Mouse (Mus musculus): ENCODE data around the gene Dao. TPM values are rescaled to one million over a fixed set of nuclear protein-coding genes. Genes with fewer than 3 reads are reported as not detected.

Gene Dao
- polyA plus RNA-seq, 1 experiment from 2014 or later: not detected

DNA sequence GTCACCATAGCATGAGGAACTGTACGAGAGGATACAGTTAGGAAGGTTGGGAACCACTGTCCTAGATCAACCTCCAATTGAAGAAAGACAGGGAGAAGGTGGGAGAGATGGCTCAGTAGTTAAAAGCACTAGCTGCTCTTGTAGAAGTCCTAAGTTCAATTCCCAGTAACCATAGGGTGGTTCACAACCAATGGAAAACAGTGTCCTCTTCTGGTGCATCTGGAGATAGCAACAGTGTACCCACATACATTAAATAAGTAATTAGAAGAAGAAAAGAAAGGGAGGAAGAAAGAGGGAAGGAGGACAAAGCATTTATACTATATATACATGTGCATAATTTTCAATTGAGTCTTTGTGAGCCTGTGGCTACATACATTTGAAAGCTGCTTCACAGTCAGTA lies 41.6 kb downstream of the Dao start:
- H3K27ac ChIP-seq (ENCODE audit: low read depth, low read length): no peak overlapping the region
- H3K9ac ChIP-seq (replicated peaks; ENCODE audit: low read depth, low read length): no peak overlapping the region
- ATAC-seq (ENCODE audit: low read depth): no peak
- H3K4me3 ChIP-seq (ENCODE audit: low read depth, low read length): no peak overlapping the region
- no peak overlapping the region for H3K4me2 ChIP-seq (ENCODE audit: low read depth, low read length)
- no peaks in the 10 kb centered on the region for H3K9me3 ChIP-seq (ENCODE audit: control insufficient read depth, low read length)
- no peaks in the 10 kb centered on the region for H3K27me3 ChIP-seq (ENCODE audit: control insufficient read depth, insufficient read depth, low read length)
- WGBS: 71% methylated on average over 1 of the region's 1 CpGs
- no peaks in the 10 kb centered on the region for H3K4me1 ChIP-seq (ENCODE audit: control insufficient read depth, insufficient read depth, low read length)
- 0 out of 2 replicates have a peak, but pooled peaks cover 15% of the 10 kb centered on the region for H3K36me3 ChIP-seq (ENCODE audit: control insufficient read depth, insufficient read depth, low read length)

DNA sequence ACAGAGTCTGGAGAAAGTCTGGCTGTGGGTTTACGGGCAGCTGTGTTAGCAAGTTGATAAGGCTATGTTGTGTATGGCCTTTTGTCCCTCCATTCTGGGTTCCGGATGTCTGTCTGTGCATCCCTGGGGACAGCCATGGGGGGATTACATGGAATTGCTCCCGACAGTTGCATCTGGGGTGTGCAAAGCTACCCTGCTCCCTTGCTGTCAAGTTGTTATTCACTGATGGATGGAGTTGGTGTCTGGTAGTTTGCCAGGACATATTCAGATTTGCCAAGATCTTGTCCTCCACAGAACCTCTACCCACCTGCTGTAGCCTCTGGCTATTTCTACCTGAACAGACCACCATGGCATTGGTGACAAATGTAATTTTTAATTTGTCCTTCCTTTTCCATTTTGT lies 42.6 kb downstream of the Dao start:
- Histone ChIP-seq H3K4me1 (ENCODE audit: control insufficient read depth, insufficient read depth, low read length) (no peaks in the 10 kb centered on the region), H3K9ac (replicated peaks; ENCODE audit: low read depth, low read length) (no peak overlapping the region), H3K4me3 (ENCODE audit: low read depth, low read length) (no peak overlapping the region), H3K27me3 (ENCODE audit: control insufficient read depth, insufficient read depth, low read length) (no peaks in the 10 kb centered on the region), H3K9me3 (ENCODE audit: control insufficient read depth, low read length) (no peaks in the 10 kb centered on the region), H3K36me3 (ENCODE audit: control insufficient read depth, insufficient read depth, low read length) (0 out of 2 replicates have a peak, but pooled peaks cover 15% of the 10 kb centered on the region), H3K27ac (ENCODE audit: low read depth, low read length) (no peak overlapping the region), H3K4me2 (ENCODE audit: low read depth, low read length) (no peak overlapping the region)
- no peak for ATAC-seq (ENCODE audit: low read depth)
- 78% methylated on average over 3 of the region's 3 CpGs for WGBS

DNA sequence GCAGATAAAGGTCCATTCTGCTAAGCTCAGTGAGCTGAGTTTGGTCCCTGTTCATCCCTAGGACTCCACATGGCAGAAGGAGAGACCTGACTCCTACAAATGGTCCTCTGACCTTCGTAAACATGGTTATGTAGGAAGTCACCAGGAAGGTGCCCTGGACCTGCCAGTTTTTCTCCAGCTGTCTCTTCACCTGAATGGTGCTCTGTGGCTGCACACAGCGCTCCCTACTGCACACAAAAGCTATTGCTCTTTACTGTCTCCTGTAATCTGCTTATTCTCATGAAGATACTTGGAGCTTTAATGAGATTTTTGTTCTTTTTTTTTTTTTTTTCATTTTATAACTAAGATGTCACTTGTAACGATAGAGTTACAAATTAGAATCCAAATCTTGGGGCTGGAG lies 43.1 kb downstream of the Dao start:
- H3K27me3 ChIP-seq (ENCODE audit: control insufficient read depth, insufficient read depth, low read length): no peaks in the 10 kb centered on the region
- no peak overlapping the region for H3K4me2 ChIP-seq (ENCODE audit: low read depth, low read length)
- 66% methylated on average over 3 of the region's 3 CpGs for WGBS
- H3K4me3 ChIP-seq (ENCODE audit: low read depth, low read length): no peak overlapping the region
- H3K36me3 ChIP-seq (ENCODE audit: control insufficient read depth, insufficient read depth, low read length): 0 out of 2 replicates have a peak, but pooled peaks cover 12% of the 10 kb centered on the region
- H3K27ac ChIP-seq (ENCODE audit: low read depth, low read length): no peak overlapping the region
- ATAC-seq (ENCODE audit: low read depth): no peak
- H3K9ac ChIP-seq (replicated peaks; ENCODE audit: low read depth, low read length): no peak overlapping the region
- no peaks in the 10 kb centered on the region for H3K9me3 ChIP-seq (ENCODE audit: control insufficient read depth, low read length)
- H3K4me1 ChIP-seq (ENCODE audit: control insufficient read depth, insufficient read depth, low read length): no peaks in the 10 kb centered on the region

- no peak overlapping the region for H3K27ac ChIP-seq (ENCODE audit: low read depth, low read length)
- no peak overlapping the region for H3K4me3 ChIP-seq (ENCODE audit: low read depth, low read length)
- no peak overlapping the region for H3K4me2 ChIP-seq (ENCODE audit: low read depth, low read length)
- H3K4me1 ChIP-seq (ENCODE audit: control insufficient read depth, insufficient read depth, low read length): no peaks in the 10 kb centered on the region
- no peaks in the 10 kb centered on the region for H3K9me3 ChIP-seq (ENCODE audit: control insufficient read depth, low read length)
- H3K36me3 ChIP-seq (ENCODE audit: control insufficient read depth, insufficient read depth, low read length): peaks cover 8% of the 10 kb centered on the region; the same call in 1 of the 2 replicates
- H3K27me3 ChIP-seq (ENCODE audit: control insufficient read depth, insufficient read depth, low read length): no peaks in the 10 kb centered on the region
- no peak for ATAC-seq (ENCODE audit: low read depth)
- WGBS: 88% methylated on average over 5 of the region's 5 CpGs
- H3K9ac ChIP-seq (replicated peaks; ENCODE audit: low read depth, low read length): no peak overlapping the region
Observed at GRCm38 (mm10) chr5:114047182-114047581, 43.7 kb downstream of the Dao start.

DNA sequence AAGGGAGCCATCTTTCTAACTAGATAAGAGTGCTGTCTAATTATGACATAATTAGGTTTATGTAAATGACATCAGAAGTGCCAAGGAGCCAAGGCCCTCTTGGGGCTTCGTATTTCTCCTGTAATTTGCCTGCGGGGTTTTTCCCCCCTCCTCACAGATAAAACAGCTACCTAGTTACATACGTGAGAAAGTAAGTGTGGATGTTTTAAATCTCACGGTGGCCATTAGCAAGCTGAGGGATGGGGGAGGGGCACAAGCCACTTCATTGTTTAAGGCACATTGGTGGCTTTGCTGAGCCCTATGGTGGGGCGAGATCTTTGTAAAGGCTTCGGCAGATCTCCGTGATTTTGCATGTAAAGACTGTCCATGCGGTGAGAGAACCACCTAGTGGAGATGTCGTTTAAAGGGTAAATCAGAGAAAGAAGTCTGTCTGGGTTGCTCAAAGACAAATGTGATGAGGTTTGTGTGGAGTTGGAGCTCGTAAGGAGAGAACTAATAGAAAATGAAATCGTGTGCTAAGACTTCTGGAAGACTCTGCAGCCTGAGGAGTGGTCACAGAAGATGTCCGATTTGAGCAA lies 45.3 kb downstream of the Dao start:
- H3K9me3 ChIP-seq (ENCODE audit: control insufficient read depth, low read length): no peaks in the 10 kb centered on the region
- peak; percentile 34; the same call in 1 of the 2 replicates for ATAC-seq (ENCODE audit: low read depth)
- H3K4me3 ChIP-seq (ENCODE audit: low read depth, low read length): no peak overlapping the region
- no peaks in the 10 kb centered on the region for H3K27me3 ChIP-seq (ENCODE audit: control insufficient read depth, insufficient read depth, low read length)
- no peak overlapping the region for H3K27ac ChIP-seq (ENCODE audit: low read depth, low read length)
- 53% methylated on average over 12 of the region's 12 CpGs for WGBS
- no peak overlapping the region for H3K9ac ChIP-seq (replicated peaks; ENCODE audit: low read depth, low read length)
- H3K4me1 ChIP-seq (ENCODE audit: control insufficient read depth, insufficient read depth, low read length): no peaks in the 10 kb centered on the region
- peaks cover 9% of the 10 kb centered on the region; the same call in 1 of the 2 replicates for H3K36me3 ChIP-seq (ENCODE audit: control insufficient read depth, insufficient read depth, low read length)
- no peak overlapping the region for H3K4me2 ChIP-seq (ENCODE audit: low read depth, low read length)

DNA sequence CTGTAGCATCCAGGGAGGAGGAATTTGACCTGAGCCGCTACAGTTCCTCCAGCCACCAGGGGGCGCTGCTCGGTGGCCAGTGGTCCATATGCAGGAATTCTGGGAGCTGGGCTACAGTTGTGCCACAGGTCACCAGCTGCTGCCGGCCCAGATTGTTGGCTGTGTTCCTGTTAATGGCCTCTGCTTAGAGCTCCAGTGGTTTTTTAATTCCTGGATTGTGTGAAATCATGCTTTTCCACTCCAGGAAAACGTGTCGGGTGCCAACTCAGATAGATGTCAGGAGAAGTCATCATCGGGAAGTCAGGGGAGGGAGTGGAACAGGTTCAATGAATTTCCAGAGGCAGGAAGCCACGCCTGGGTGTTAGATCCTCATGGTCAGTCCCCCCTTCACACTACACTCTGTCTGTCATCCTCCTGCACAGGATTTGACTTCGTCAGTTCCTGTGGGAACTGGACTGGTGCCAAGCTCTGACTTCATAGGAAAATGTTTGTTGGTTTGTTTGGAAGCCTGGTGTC lies 48.8 kb downstream of the Dao start:
- Histone ChIP-seq H3K9me3 (ENCODE audit: control insufficient read depth, low read length) (no peaks in the 10 kb centered on the region), H3K9ac (replicated peaks; ENCODE audit: low read depth, low read length) (no peak overlapping the region), H3K4me3 (ENCODE audit: low read depth, low read length) (no peak overlapping the region), H3K4me1 (ENCODE audit: control insufficient read depth, insufficient read depth, low read length) (no peaks in the 10 kb centered on the region), H3K27me3 (ENCODE audit: control insufficient read depth, insufficient read depth, low read length) (no peaks in the 10 kb centered on the region), H3K27ac (ENCODE audit: low read depth, low read length) (no peak overlapping the region), H3K36me3 (ENCODE audit: control insufficient read depth, insufficient read depth, low read length) (peaks cover 3% of the 10 kb centered on the region; the same call in 1 of the 2 replicates), H3K4me2 (ENCODE audit: low read depth, low read length) (no peak overlapping the region; the same call in 1 of the 2 replicates)
- 29% methylated on average over 9 of the region's 9 CpGs for WGBS
- ATAC-seq (ENCODE audit: low read depth): no peak

DNA sequence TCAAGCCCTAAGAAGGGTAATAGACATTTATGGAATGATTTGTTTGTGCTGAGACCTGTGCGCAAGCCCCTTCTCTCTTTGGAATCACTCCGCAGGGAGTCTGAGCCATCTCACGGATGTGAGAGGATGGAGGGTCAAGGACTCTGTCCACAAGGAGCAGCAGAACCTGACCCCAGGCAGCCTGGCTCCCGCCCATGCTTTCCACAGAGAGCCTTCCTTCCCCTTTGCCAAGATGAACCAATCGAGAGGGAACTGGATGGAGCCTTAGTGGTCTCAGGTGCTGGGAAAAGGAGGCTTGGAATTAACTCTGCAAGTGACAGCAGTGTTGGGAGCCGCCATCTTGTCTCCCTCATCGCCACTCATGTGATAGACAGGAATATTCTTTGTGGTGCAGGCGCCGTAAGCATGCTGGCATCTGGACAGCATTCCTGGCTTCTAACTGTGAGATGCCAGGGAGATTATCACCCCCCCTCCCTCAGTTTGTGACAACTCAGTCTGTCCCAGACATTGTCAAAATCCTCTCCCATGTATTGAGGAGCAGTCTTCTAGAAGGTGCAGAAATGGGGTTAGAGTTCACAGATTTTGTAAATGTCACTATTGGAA lies 53.7 kb downstream of the Dao start:
- Histone ChIP-seq H3K27me3 (ENCODE audit: control insufficient read depth, insufficient read depth, low read length) (no peaks in the 10 kb centered on the region), H3K4me3 (ENCODE audit: low read depth, low read length) (no peak overlapping the region), H3K4me1 (ENCODE audit: control insufficient read depth, insufficient read depth, low read length) (no peaks in the 10 kb centered on the region), H3K9me3 (ENCODE audit: control insufficient read depth, low read length) (no peaks in the 10 kb centered on the region), H3K9ac (replicated peaks; ENCODE audit: low read depth, low read length) (no peak overlapping the region), H3K4me2 (ENCODE audit: low read depth, low read length) (no peak overlapping the region), H3K27ac (ENCODE audit: low read depth, low read length) (no peak overlapping the region), H3K36me3 (ENCODE audit: control insufficient read depth, insufficient read depth, low read length) (peaks cover 8% of the 10 kb centered on the region; the same call in 1 of the 2 replicates)
- WGBS: 77% methylated on average over 9 of the region's 9 CpGs
- no peak for ATAC-seq (ENCODE audit: low read depth)

DNA sequence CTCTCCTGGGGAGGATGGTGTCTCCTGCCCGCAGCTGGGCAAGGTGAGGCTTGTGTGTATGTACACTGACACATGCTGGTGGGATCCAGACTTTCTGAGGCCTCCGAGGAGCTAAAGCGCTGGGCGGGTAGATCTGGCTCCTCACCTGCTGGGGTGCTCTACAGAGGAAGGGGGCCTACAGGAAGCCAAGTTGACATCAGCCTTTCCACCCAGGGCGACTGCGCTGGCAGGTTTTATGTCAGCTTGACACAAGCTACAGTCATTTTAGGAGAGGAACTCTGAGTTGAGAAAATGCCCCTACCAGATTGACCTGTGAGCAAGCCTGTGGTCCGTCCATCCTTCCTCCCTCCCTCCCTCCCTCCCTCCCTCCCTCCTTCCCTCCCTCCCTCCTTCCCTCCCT lies 58.2 kb downstream of the Dao start:
- H3K4me3 ChIP-seq (ENCODE audit: low read depth, low read length): no peak overlapping the region
- no peak overlapping the region for H3K27ac ChIP-seq (ENCODE audit: low read depth, low read length)
- H3K4me1 ChIP-seq (ENCODE audit: control insufficient read depth, insufficient read depth, low read length): no peaks in the 10 kb centered on the region
- H3K9me3 ChIP-seq (ENCODE audit: control insufficient read depth, low read length): no peaks in the 10 kb centered on the region
- no peak for ATAC-seq (ENCODE audit: low read depth)
- 64% methylated on average over 7 of the region's 7 CpGs for WGBS
- no peak overlapping the region for H3K4me2 ChIP-seq (ENCODE audit: low read depth, low read length)
- no peak overlapping the region for H3K9ac ChIP-seq (replicated peaks; ENCODE audit: low read depth, low read length)
- H3K36me3 ChIP-seq (ENCODE audit: control insufficient read depth, insufficient read depth, low read length): peaks cover 17% of the 10 kb centered on the region; the same call in 1 of the 2 replicates
- no peaks in the 10 kb centered on the region for H3K27me3 ChIP-seq (ENCODE audit: control insufficient read depth, insufficient read depth, low read length)

DNA sequence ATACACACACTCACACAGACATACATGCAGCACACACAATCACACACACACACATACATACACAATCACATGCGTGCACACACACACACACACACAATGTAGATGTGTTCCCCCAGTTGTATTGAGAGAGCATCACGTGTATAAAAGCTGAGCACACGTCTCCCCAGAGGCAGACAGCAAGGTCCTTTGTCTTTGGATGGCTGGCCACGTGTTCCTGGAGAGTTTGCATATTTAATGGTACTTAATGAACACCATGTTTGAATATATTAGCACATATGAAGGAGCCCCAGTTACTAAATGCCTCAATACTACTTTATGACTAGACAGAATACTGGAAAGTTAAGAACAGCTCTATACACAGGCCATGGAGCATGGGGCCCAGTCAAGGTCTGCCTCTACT lies 60.5 kb downstream of the Dao start:
- WGBS: 52% methylated on average over 4 of the region's 4 CpGs
- peaks cover 15% of the 10 kb centered on the region; the same call in 1 of the 2 replicates for H3K36me3 ChIP-seq (ENCODE audit: control insufficient read depth, insufficient read depth, low read length)
- no peak overlapping the region for H3K4me3 ChIP-seq (ENCODE audit: low read depth, low read length)
- H3K27ac ChIP-seq (ENCODE audit: low read depth, low read length): no peak overlapping the region
- H3K4me1 ChIP-seq (ENCODE audit: control insufficient read depth, insufficient read depth, low read length): no peaks in the 10 kb centered on the region
- no peak overlapping the region for H3K4me2 ChIP-seq (ENCODE audit: low read depth, low read length)
- H3K9me3 ChIP-seq (ENCODE audit: control insufficient read depth, low read length): no peaks in the 10 kb centered on the region
- no peak overlapping the region for H3K9ac ChIP-seq (replicated peaks; ENCODE audit: low read depth, low read length)
- H3K27me3 ChIP-seq (ENCODE audit: control insufficient read depth, insufficient read depth, low read length): no peaks in the 10 kb centered on the region
- no peak for ATAC-seq (ENCODE audit: low read depth)
